In the genomic region with DNA sequence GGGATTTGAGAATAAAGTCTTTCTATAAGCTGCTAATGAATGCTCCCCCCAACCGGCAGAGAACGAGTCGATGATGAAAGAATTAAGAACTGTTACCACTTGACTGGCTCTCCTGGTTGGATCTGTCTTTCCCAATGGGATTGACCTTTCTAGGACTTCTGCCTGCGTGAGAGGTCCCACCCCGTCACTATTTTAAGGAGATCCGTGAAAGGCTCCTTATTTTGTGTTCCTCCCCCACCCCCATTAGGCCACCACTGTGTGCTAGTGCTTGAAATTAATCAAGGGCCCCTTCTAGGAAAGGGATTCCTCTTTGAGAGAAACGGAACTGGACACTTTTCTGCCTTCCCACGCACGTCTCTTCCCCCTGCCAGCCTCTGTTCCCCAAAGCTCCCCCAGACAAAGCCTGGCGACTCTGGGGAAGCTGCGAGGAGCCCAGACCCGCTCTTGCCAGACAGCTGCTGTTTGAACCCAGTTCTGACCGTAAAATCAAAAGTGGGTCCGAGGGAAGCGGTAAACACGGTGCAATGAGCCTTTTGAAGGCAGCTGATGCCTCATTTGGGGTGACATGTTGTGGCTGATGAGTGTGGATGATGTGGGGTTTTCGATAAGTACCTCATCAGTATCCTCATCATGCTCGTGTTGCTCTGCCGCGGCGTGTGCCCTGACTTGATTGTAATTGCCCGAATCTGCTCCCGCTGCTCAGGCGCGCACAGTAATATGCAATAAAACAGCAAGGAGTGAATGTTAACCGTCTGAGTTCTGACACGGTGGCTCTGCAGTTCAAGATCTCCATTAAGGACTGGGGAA, we compare ENCODE assay signal across 9 mouse cellular contexts. TPM values are rescaled to one million over a fixed set of nuclear protein-coding genes. Genes with fewer than 3 reads are reported as not detected.
DNase-seq lines count a peak whose midpoint lies in the region; ATAC-seq and TF ChIP-seq lines count a peak whose summit lies in the region.
"Had no signal": no experiment of that assay in that cellular context is flagged by ENCODE, and none has a peak within 500 bp of the region (broad histone marks: within the 10 kb centered on the region; RNA-seq: fewer than 3 reads in every experiment).

No protein-coding gene starts in this region.

- peak; percentile 30 for DNase-seq in kidney, postnatal 0 days (ENCODE audit: low spot score)
- no peak for DNase-seq in kidney, adult 8-10 months
- DNase-seq in embryo, embryonic 9.5 days (ENCODE audit: extremely low spot score), result peak; percentile 33
- DNase-seq in intestine, embryonic 14.5 days (ENCODE audit: low spot score), result no peak
- peak; percentile 46 for DNase-seq in midbrain, embryonic 10.5 days (ENCODE audit: low spot score)
- DNase-seq in adrenal gland, postnatal 36 days, result no peak
- no peak for DNase-seq in cerebellum, postnatal 25 days
- DNase-seq in testis, postnatal 14 days (ENCODE audit: low spot score), result no peak

- H3K4me1 ChIP-seq in kidney, postnatal 0 days (replicated peaks; ENCODE audit: insufficient read depth, low read length), result 0 out of 2 replicates have a peak, but pooled peaks cover 7% of the 10 kb centered on the region
- no peaks in the 10 kb centered on the region; the same call in 1 of the 2 replicates for H3K4me1 ChIP-seq in intestine, embryonic 14.5 days (replicated peaks; ENCODE audit: control insufficient read depth, insufficient read depth, low read length)
- peaks cover 40% of the 10 kb centered on the region for H3K4me1 ChIP-seq in midbrain, embryonic 10.5 days

- peak overlapping the region; percentile 27 for H3K4me3 ChIP-seq in kidney, postnatal 0 days (replicated peaks; ENCODE audit: low read depth, low read length)
- peak overlapping the region; percentile 21 for H3K4me3 ChIP-seq in intestine, embryonic 14.5 days (ENCODE audit: low read depth, low read length)
- peak overlapping the region; percentile 50 for H3K4me3 ChIP-seq in midbrain, embryonic 10.5 days

- peak overlapping the region; percentile 62 for H3K4me2 ChIP-seq in kidney, postnatal 0 days (ENCODE audit: low read length)
- H3K4me2 ChIP-seq in intestine, embryonic 14.5 days (ENCODE audit: low read length), result peak overlapping the region; percentile 46

- ATAC-seq in kidney, postnatal 0 days (replicated peaks; ENCODE audit: low FRiP score, low read depth), result no peak
- no peak for ATAC-seq in intestine, embryonic 14.5 days (replicated peaks; ENCODE audit: low FRiP score, low TSS enrichment, low read depth)

- 0 out of 2 replicates have a peak overlapping the region, but pooled peaks have one; percentile 10 for H3K9ac ChIP-seq in kidney, postnatal 0 days (ENCODE audit: low read depth, low read length)
- peak overlapping the region; percentile 3; the same call in 1 of the 2 replicates for H3K9ac ChIP-seq in intestine, embryonic 14.5 days (ENCODE audit: low read length)

- 10% methylated on average over 27 of the region's 27 CpGs for WGBS in kidney, postnatal 0 days
- WGBS in intestine, embryonic 14.5 days, result 13% methylated on average over 27 of the region's 27 CpGs
- 18% methylated on average over 27 of the region's 27 CpGs for WGBS in midbrain, embryonic 10.5 days

- no peak overlapping the region for H3K27ac ChIP-seq in kidney, postnatal 0 days
- H3K27ac ChIP-seq in intestine, embryonic 14.5 days (ENCODE audit: low read depth), result no peak overlapping the region
- H3K27ac ChIP-seq in midbrain, embryonic 10.5 days (replicated peaks), result peak overlapping the region; percentile 75
- H3K27ac ChIP-seq: macrophage had no signal

- H3K9me3 ChIP-seq in kidney, postnatal 0 days (replicated peaks; ENCODE audit: low read length), result no peaks in the 10 kb centered on the region
- no peaks in the 10 kb centered on the region for H3K9me3 ChIP-seq in intestine, embryonic 14.5 days (ENCODE audit: control insufficient read depth, low read length)
- H3K9me3 ChIP-seq in midbrain, embryonic 10.5 days (replicated peaks), result no peaks in the 10 kb centered on the region

- TF ChIP-seq CTCF in kidney, postnatal 0 days (IDR thresholded peaks at IDR 0.05; ENCODE audit: low read depth), result no peak

- no peaks in the 10 kb centered on the region for H3K27me3 ChIP-seq in kidney, postnatal 0 days (ENCODE audit: insufficient read depth, low read length)
- no peaks in the 10 kb centered on the region for H3K27me3 ChIP-seq in intestine, embryonic 14.5 days (replicated peaks; ENCODE audit: control insufficient read depth, insufficient read depth, low read length)
- H3K27me3 ChIP-seq in midbrain, embryonic 10.5 days (ENCODE audit: low read depth, poor library complexity, severe bottlenecking), result peaks cover 64% of the 10 kb centered on the region

- no peaks in the 10 kb centered on the region for H3K36me3 ChIP-seq in kidney, postnatal 0 days (ENCODE audit: insufficient read depth, low read length)
- H3K36me3 ChIP-seq in intestine, embryonic 14.5 days (ENCODE audit: control insufficient read depth, insufficient read depth, low read length), result no peaks in the 10 kb centered on the region
- H3K36me3 ChIP-seq in midbrain, embryonic 10.5 days, result no peaks in the 10 kb centered on the region

RNA-seq across cellular contexts. Expression of a gene that starts 44.0 kb away (rescaled TPM):
- 35.3 and 38.2 TPM in 2 replicates for polyA plus RNA-seq in kidney, postnatal 0 days (2015; fragmentation: Nextera tagmentation; extraction: Ambion mirVana)
- polyA plus RNA-seq in intestine, embryonic 14.5 days (2014; fragmentation: Nextera tagmentation; extraction: Ambion mirVana), result 29.4 and 31.7 TPM in 2 replicates
- 54.0 and 55.7 TPM in 2 replicates for polyA plus RNA-seq in midbrain, embryonic 10.5 days (2016; fragmentation: Nextera tagmentation; extraction: Ambion mirVana)
- 10 to 100 TPM; 12.3 to 12.9 TPM for total RNA-seq in adrenal gland, postnatal 36 days (2021)

Comparison
In these comparisons a context has a peak if more than half of its experiments do, and no peak if none do; other contexts are left out.
1. DNase-seq: peak in kidney, postnatal 0 days (single experiment), embryo, embryonic 9.5 days (single experiment) and midbrain, embryonic 10.5 days (single experiment); none in kidney, adult 8-10 months (0 of 2), intestine, embryonic 14.5 days (single experiment), adrenal gland, postnatal 36 days (0 of 2), cerebellum, postnatal 25 days (0 of 2) and testis, postnatal 14 days (single experiment).
2. Peak in every context shown above with its lines, with median percentiles within 50 percentile points of each other: H3K4me3 ChIP-seq.